Mouse (Mus musculus) olfactory bulb, adult 2 months (tissue): ENCODE measurements at regions not wholly inside any gene's neighbourhood (a gene's known extent, or its start where the extent isn't known, plus 50 kb on each side); places are given as distances from the start of the nearest gene placed in this dataset.
"Not testable (repeated sequence)": the region's sequence is repeated elsewhere in the genome, so short reads cannot be mapped to it uniquely, and the experiment has no call there.

Source experiments
- CTCF ChIP-seq: fragments of 200-500 bp; IDR thresholded peaks from 2 replicates; pipeline ENCODE4 v1.5.1; 2012; ENCODE audit warnings: low read depth, mild to moderate bottlenecking, low read length, moderate library complexity; ENCODE audit not compliant: insufficient read depth
- POLR2A ChIP-seq: fragments of 200-500 bp; IDR thresholded peaks from 2 replicates; pipeline ENCODE4 v1.6.1; 2012; ENCODE audit warnings: mild to moderate bottlenecking, low read depth, low read length, moderate library complexity; ENCODE audit not compliant: insufficient read depth

GRCm38 (mm10) chr8:88806851-88807250 is 110.0 kb downstream of the Cyld start:
- TF ChIP-seq CTCF, POLR2A: not testable (repeated sequence)
